Mouse (Mus musculus): ENCODE measurements around the gene Larp7. TPM values are rescaled to one million over a fixed set of nuclear protein-coding genes. Genes with fewer than 3 reads are reported as not detected.

The Larp7 gene
- total RNA-seq, 1 experiment: 39.1 TPM

DNA sequence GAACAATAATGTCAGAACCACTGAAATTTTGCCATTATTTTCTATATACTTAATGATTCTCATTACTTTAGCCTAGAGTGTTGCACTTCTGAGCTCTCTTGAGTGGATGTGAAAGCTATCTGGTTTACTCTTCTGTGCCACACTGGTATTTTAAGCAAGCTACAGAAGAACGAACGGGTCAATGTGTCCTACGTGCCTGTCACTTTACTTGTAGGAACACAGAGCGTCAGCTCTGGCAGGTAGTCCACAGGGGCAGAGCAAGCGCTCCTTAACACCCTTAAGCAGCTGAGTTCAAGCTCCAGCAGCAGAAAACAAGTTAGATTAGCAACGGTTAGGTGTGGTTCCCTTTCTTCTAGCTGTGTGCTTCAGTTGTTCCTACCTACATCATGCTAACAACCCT, 14.0 kb downstream of the Larp7 start:
- Histone ChIP-seq H3K27ac (ENCODE audit: insufficient read depth, low read depth, low read length, poor library complexity, severe bottlenecking) (no peak overlapping the region), H3K4me1 (ENCODE audit: control insufficient read depth in 2 of 2, insufficient read depth in 2 of 2, low read length in 2 of 2, poor library complexity in 1 of 2) (no peaks in the 10 kb centered on the region; a peak in 1 of 4 replicates), H3K9ac (ENCODE audit: insufficient read depth, low read depth, low read length, poor library complexity, severe bottlenecking) (no peak overlapping the region), H3K36me3 (ENCODE audit: control insufficient read depth, insufficient read depth, low read length, poor library complexity, severe bottlenecking) (no peaks in the 10 kb centered on the region; the same call in none of the 2 replicates), H3K4me3 (ENCODE audit: insufficient read depth in 1 of 2, low read depth in 1 of 2, low read length in 2 of 2, poor library complexity in 1 of 2, severe bottlenecking in 1 of 2) (no peak overlapping the region), H3K9me3 (ENCODE audit: control insufficient read depth, insufficient read depth, low read depth, low read length) (no peaks in the 10 kb centered on the region)
- DNase-seq (ENCODE audit: low read depth, low spot score): no peak
- no peak for TF ChIP-seq HCFC1 (IDR thresholded peaks at IDR 0.05; ENCODE audit: borderline replicate concordance, insufficient read depth, low read length)
- no peak for TF ChIP-seq MAFK (IDR thresholded peaks at IDR 0.05; ENCODE audit: insufficient read depth, low read depth, low read length)
- in situ Hi-C loops (cut with MboI; ENCODE audit: low sequenced_read_pairs in 2 of 2, unreplicated experiment in 2 of 2): no loop called here

GRCm38 (mm10) chr3:127530293-127530692, 22.9 kb downstream of the Larp7 start:
- Histone ChIP-seq H3K27ac (ENCODE audit: insufficient read depth, low read depth, low read length, poor library complexity, severe bottlenecking) (no peak overlapping the region), H3K9ac (ENCODE audit: insufficient read depth, low read depth, low read length, poor library complexity, severe bottlenecking) (no peak overlapping the region), H3K4me3 (ENCODE audit: insufficient read depth in 1 of 2, low read depth in 1 of 2, low read length in 2 of 2, poor library complexity in 1 of 2, severe bottlenecking in 1 of 2) (no peak overlapping the region), H3K36me3 (ENCODE audit: control insufficient read depth, insufficient read depth, low read length, poor library complexity, severe bottlenecking) (no peaks in the 10 kb centered on the region), H3K4me1 (ENCODE audit: control insufficient read depth in 2 of 2, insufficient read depth in 2 of 2, low read length in 2 of 2, poor library complexity in 1 of 2) (peaks cover 0 to 4% of the 10 kb centered on the region in 2 experiments; a peak in 2 of 4 replicates), H3K9me3 (ENCODE audit: control insufficient read depth, insufficient read depth, low read depth, low read length) (no peaks in the 10 kb centered on the region)
- in situ Hi-C loops (cut with MboI; ENCODE audit: low sequenced_read_pairs in 2 of 2, unreplicated experiment in 2 of 2): no loop called here
- no peak for DNase-seq (ENCODE audit: low read depth, low spot score)
- TF ChIP-seq CHD2 (IDR thresholded peaks at IDR 0.05; ENCODE audit: low read depth, low read length): no peak
- no peak for TF ChIP-seq ZC3H11A (IDR thresholded peaks at IDR 0.05; ENCODE audit: borderline replicate concordance, low read depth, low read length)
- no peak for TF ChIP-seq ZNF384 (IDR thresholded peaks at IDR 0.05; ENCODE audit: low read depth, low read length)
- TF ChIP-seq HCFC1 (IDR thresholded peaks at IDR 0.05; ENCODE audit: borderline replicate concordance, insufficient read depth, low read length): no peak
- TF ChIP-seq MAFK (IDR thresholded peaks at IDR 0.05; ENCODE audit: insufficient read depth, low read depth, low read length): no peak

- no peak for DNase-seq (ENCODE audit: low read depth, low spot score)
- H3K36me3 ChIP-seq (ENCODE audit: control insufficient read depth, insufficient read depth, low read length, poor library complexity, severe bottlenecking): no peaks in the 10 kb centered on the region
- H3K4me1 ChIP-seq (ENCODE audit: control insufficient read depth in 2 of 2, insufficient read depth in 2 of 2, low read length in 2 of 2, poor library complexity in 1 of 2): peaks cover 0 to 4% of the 10 kb centered on the region in 2 experiments; a peak in 2 of 4 replicates
- no peak overlapping the region for H3K27ac ChIP-seq (ENCODE audit: insufficient read depth, low read depth, low read length, poor library complexity, severe bottlenecking)
- TF ChIP-seq MAFK (IDR thresholded peaks at IDR 0.05; ENCODE audit: insufficient read depth, low read depth, low read length) (no peak), ZNF384 (IDR thresholded peaks at IDR 0.05; ENCODE audit: low read depth, low read length) (no peak), HCFC1 (IDR thresholded peaks at IDR 0.05; ENCODE audit: borderline replicate concordance, insufficient read depth, low read length) (no peak), CHD2 (IDR thresholded peaks at IDR 0.05; ENCODE audit: low read depth, low read length) (no peak), ZC3H11A (IDR thresholded peaks at IDR 0.05; ENCODE audit: borderline replicate concordance, low read depth, low read length) (no peak)
- H3K9me3 ChIP-seq (ENCODE audit: control insufficient read depth, insufficient read depth, low read depth, low read length): no peaks in the 10 kb centered on the region
- no peak overlapping the region for H3K4me3 ChIP-seq (ENCODE audit: insufficient read depth in 1 of 2, low read depth in 1 of 2, low read length in 2 of 2, poor library complexity in 1 of 2, severe bottlenecking in 1 of 2)
- H3K9ac ChIP-seq (ENCODE audit: insufficient read depth, low read depth, low read length, poor library complexity, severe bottlenecking): no peak overlapping the region
- in situ Hi-C loops (cut with MboI; ENCODE audit: low sequenced_read_pairs in 2 of 2, unreplicated experiment in 2 of 2): no loop called here
These were observed 23.3 kb downstream of the Larp7 start for GRCm38 (mm10) chr3:127529824-127530223.

- TF ChIP-seq ZC3H11A (IDR thresholded peaks at IDR 0.05; ENCODE audit: borderline replicate concordance, low read depth, low read length) (no peak), CHD2 (IDR thresholded peaks at IDR 0.05; ENCODE audit: low read depth, low read length) (no peak), ZNF384 (IDR thresholded peaks at IDR 0.05; ENCODE audit: low read depth, low read length) (no peak), HCFC1 (IDR thresholded peaks at IDR 0.05; ENCODE audit: borderline replicate concordance, insufficient read depth, low read length) (no peak), MAFK (IDR thresholded peaks at IDR 0.05; ENCODE audit: insufficient read depth, low read depth, low read length) (no peak)
- no peaks in the 10 kb centered on the region for H3K9me3 ChIP-seq (ENCODE audit: control insufficient read depth, insufficient read depth, low read depth, low read length)
- peaks cover 0 to 4% of the 10 kb centered on the region in 2 experiments; a peak in 2 of 4 replicates for H3K4me1 ChIP-seq (ENCODE audit: control insufficient read depth in 2 of 2, insufficient read depth in 2 of 2, low read length in 2 of 2, poor library complexity in 1 of 2)
- DNase-seq (ENCODE audit: low read depth, low spot score): no peak
- H3K27ac ChIP-seq (ENCODE audit: insufficient read depth, low read depth, low read length, poor library complexity, severe bottlenecking): no peak overlapping the region
- no peak overlapping the region for H3K9ac ChIP-seq (ENCODE audit: insufficient read depth, low read depth, low read length, poor library complexity, severe bottlenecking)
- no peak overlapping the region for H3K4me3 ChIP-seq (ENCODE audit: insufficient read depth in 1 of 2, low read depth in 1 of 2, low read length in 2 of 2, poor library complexity in 1 of 2, severe bottlenecking in 1 of 2)
- H3K36me3 ChIP-seq (ENCODE audit: control insufficient read depth, insufficient read depth, low read length, poor library complexity, severe bottlenecking): no peaks in the 10 kb centered on the region
- in situ Hi-C loops (cut with MboI; ENCODE audit: low sequenced_read_pairs in 2 of 2, unreplicated experiment in 2 of 2): no loop called here
These were observed 23.9 kb downstream of the Larp7 start for GRCm38 (mm10) chr3:127529210-127529609.

DNA sequence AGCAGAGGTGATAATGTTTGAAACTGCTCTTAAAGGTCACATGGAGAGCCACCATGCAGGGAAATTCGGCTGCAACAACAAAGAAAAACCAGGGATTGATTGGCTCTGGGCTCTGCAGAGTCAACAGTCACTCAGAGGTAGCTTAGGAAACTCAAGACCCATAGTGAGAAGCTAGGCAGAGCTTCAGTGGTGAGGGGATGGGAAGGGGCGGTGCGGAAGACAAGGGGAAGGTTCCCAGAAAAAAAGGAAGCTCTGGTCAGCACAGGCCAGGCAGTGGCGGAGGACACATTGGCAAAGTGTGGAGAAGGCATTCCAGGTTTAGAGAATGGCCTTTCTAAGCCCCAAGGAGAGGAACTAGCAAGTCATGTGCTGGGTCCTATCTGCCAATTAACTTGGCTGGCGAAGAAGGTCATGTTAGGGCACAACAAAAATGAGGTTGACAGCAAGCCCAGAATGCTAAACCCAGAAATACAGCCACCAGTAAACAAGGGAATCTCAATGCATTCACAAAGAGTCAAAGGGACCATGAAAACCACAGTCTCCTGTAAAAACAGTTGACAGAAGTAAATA, 25.6 kb downstream of the Larp7 start:
- no peak for TF ChIP-seq CHD2 (IDR thresholded peaks at IDR 0.05; ENCODE audit: low read depth, low read length)
- TF ChIP-seq ZC3H11A (IDR thresholded peaks at IDR 0.05; ENCODE audit: borderline replicate concordance, low read depth, low read length): no peak
- no peak for TF ChIP-seq MAFK (IDR thresholded peaks at IDR 0.05; ENCODE audit: insufficient read depth, low read depth, low read length)
- TF ChIP-seq ZNF384 (IDR thresholded peaks at IDR 0.05; ENCODE audit: low read depth, low read length): no peak
- no peak for TF ChIP-seq HCFC1 (IDR thresholded peaks at IDR 0.05; ENCODE audit: borderline replicate concordance, insufficient read depth, low read length)
- H3K36me3 ChIP-seq (ENCODE audit: control insufficient read depth, insufficient read depth, low read length, poor library complexity, severe bottlenecking): no peaks in the 10 kb centered on the region
- no peak for DNase-seq (ENCODE audit: low read depth, low spot score)
- H3K27ac ChIP-seq (ENCODE audit: insufficient read depth, low read depth, low read length, poor library complexity, severe bottlenecking): no peak overlapping the region
- no peak overlapping the region for H3K4me3 ChIP-seq (ENCODE audit: insufficient read depth in 1 of 2, low read depth in 1 of 2, low read length in 2 of 2, poor library complexity in 1 of 2, severe bottlenecking in 1 of 2)
- no peaks in the 10 kb centered on the region for H3K9me3 ChIP-seq (ENCODE audit: control insufficient read depth, insufficient read depth, low read depth, low read length)
- peaks cover 0 to 4% of the 10 kb centered on the region in 2 experiments; a peak in 2 of 4 replicates for H3K4me1 ChIP-seq (ENCODE audit: control insufficient read depth in 2 of 2, insufficient read depth in 2 of 2, low read length in 2 of 2, poor library complexity in 1 of 2)
- in situ Hi-C loops (cut with MboI; ENCODE audit: low sequenced_read_pairs in 2 of 2, unreplicated experiment in 2 of 2): no loop called here
- no peak overlapping the region for H3K9ac ChIP-seq (ENCODE audit: insufficient read depth, low read depth, low read length, poor library complexity, severe bottlenecking)
